Mouse (Mus musculus) left cerebral cortex, postnatal 25 days (tissue): Measurements from ENCODE around the gene Clec16a. TPM values are rescaled to one million over a fixed set of nuclear protein-coding genes. Genes with fewer than 3 reads are reported as not detected.

Experiments used
- DNase-seq, 2 experiments: peaks; one replicate each; pipeline ENCODE4 v3.0.0; 2022; ENCODE audit warnings: low spot score in 2 of 2, mixed read lengths in 1 of 2
- intact Hi-C: fragments of 180-260 bp; cut with DNase I; formaldehyde crosslinking; loops from one replicate; pipeline ENCODE4 v1.15.1; 2025
- total RNA-seq, 2 experiments: library from RNA; stranded (reverse); gene quantifications; 2 replicates each; pipeline ENCODE4 v1.2.3; 2021

The Clec16a gene
- total RNA-seq, 2 experiments from 2014 or later = 89.7 to 91.1 TPM

GRCm38 (mm10) chr16:10571820-10572219 lies 26.7 kb downstream of the Clec16a start:
- intact Hi-C loops = loop anchor here (2.0 to 10.0 kb wide), 4 partner anchors 195 to 463 kb away; no protein-coding TSS in a partner anchor
- no peak for DNase-seq

- peak in 1 of 2 experiments; percentile 24 for DNase-seq
- intact Hi-C loops = loop anchor here (5.0 to 10.0 kb wide), 3 partner anchors 192 to 460 kb away; no protein-coding TSS in a partner anchor
Observed at GRCm38 (mm10) chr16:10574936-10575335, 29.8 kb downstream of the Clec16a start.

GRCm38 (mm10) chr16:10575915-10576314 lies 30.8 kb downstream of the Clec16a start:
- intact Hi-C loops = loop anchor here (10.0 kb wide), 1 partner anchor 459 kb away; no protein-coding TSS in a partner anchor
- DNase-seq = no peak

GRCm38 (mm10) chr16:10577548-10577947 lies 32.4 kb downstream of the Clec16a start:
- intact Hi-C loops = loop anchor here (10.0 kb wide), 1 partner anchor 457 kb away; no protein-coding TSS in a partner anchor
- no peak for DNase-seq

- intact Hi-C loops = loop anchor here (10.0 kb wide), 1 partner anchor 456 kb away; no protein-coding TSS in a partner anchor
- no peak for DNase-seq
Observed at GRCm38 (mm10) chr16:10578376-10578775, 33.2 kb downstream of the Clec16a start.

GRCm38 (mm10) chr16:10581234-10581898 lies 36.2 kb downstream of the Clec16a start:
- DNase-seq = no peak
- intact Hi-C loops = no loop called here

- intact Hi-C loops = loop anchor here (5.0 kb wide), 1 partner anchor 202 kb away; the partner anchor contains the start of genes Socs1 and Tnp2
- DNase-seq = no peak
Observed at GRCm38 (mm10) chr16:10585165-10585564, 40.0 kb downstream of the Clec16a start.

GRCm38 (mm10) chr16:10586546-10586945 lies 41.4 kb downstream of the Clec16a start:
- peak in 1 of 2 experiments; percentile 52 for DNase-seq
- intact Hi-C loops = loop anchor here (5.0 kb wide), 1 partner anchor 201 kb away; the partner anchor contains the start of genes Socs1 and Tnp2

- DNase-seq = no peak
- intact Hi-C loops = no loop called here
Observed at GRCm38 (mm10) chr16:10599888-10600740, 55.0 kb downstream of the Clec16a start.

GRCm38 (mm10) chr16:10607802-10608201 lies 62.7 kb downstream of the Clec16a start:
- DNase-seq = no peak
- intact Hi-C loops = no loop called here

- intact Hi-C loops = no loop called here
- DNase-seq = no peak
Observed at GRCm38 (mm10) chr16:10609921-10610320, 64.8 kb downstream of the Clec16a start.

- DNase-seq = no peak
- intact Hi-C loops = no loop called here
Observed at GRCm38 (mm10) chr16:10610801-10611200, 65.7 kb downstream of the Clec16a start.

GRCm38 (mm10) chr16:10611306-10611705 lies 66.2 kb downstream of the Clec16a start:
- intact Hi-C loops = no loop called here
- DNase-seq = no peak

GRCm38 (mm10) chr16:10613996-10614395 lies 68.9 kb downstream of the Clec16a start:
- intact Hi-C loops = no loop called here
- no peak for DNase-seq

GRCm38 (mm10) chr16:10620961-10621614 lies 75.9 kb downstream of the Clec16a start:
- peak; percentile 34 to 77 for DNase-seq
- intact Hi-C loops = no loop called here

GRCm38 (mm10) chr16:10621710-10622109 lies 76.6 kb downstream of the Clec16a start:
- intact Hi-C loops = no loop called here
- no peak for DNase-seq

- DNase-seq = no peak
- intact Hi-C loops = loop anchor here (2.0 kb wide), 1 partner anchor 31 kb away; no protein-coding TSS in a partner anchor
Observed at GRCm38 (mm10) chr16:10626116-10626515, 81.0 kb downstream of the Clec16a start.

GRCm38 (mm10) chr16:10627136-10627668 lies 82.1 kb downstream of the Clec16a start:
- DNase-seq = peak; percentile 48 to 95
- intact Hi-C loops = loop anchor here (2.0 kb wide), 1 partner anchor 30 kb away; no protein-coding TSS in a partner anchor

- intact Hi-C loops = no loop called here
Observed at GRCm38 (mm10) chr16:10628030-10628555, 83.0 kb downstream of the Clec16a start.

More at GRCm38 (mm10) chr16:10628030-10628555, 83.0 kb downstream of the Clec16a start:
- no peak for DNase-seq
